Mouse (Mus musculus) ES-E14 (cell line): ENCODE results near the gene Rhbg.

ENCODE experiments used
- HCFC1 ChIP-seq: IDR thresholded peaks from 2 replicates; pipeline ENCODE4 v1.6.1; 2012; ENCODE audit warnings: low read length, inconsistent platforms, borderline replicate concordance; ENCODE audit not compliant: insufficient read depth
- MAFK ChIP-seq: IDR thresholded peaks from 2 replicates; pipeline ENCODE4 v1.6.1; 2014; ENCODE audit warnings: mild to moderate bottlenecking, low read depth, low read length, inconsistent platforms; ENCODE audit not compliant: insufficient read depth
- ZC3H11A ChIP-seq: IDR thresholded peaks from 2 replicates; pipeline ENCODE4 v1.6.1; 2012; ENCODE audit warnings: low read depth, mild to moderate bottlenecking, inconsistent platforms, low read length, borderline replicate concordance
- ZNF384 ChIP-seq: IDR thresholded peaks from 2 replicates; pipeline ENCODE4 v1.6.1; 2012; ENCODE audit warnings: low read depth, low read length, inconsistent platforms

GRCm38 (mm10) chr3:88229526-88229925, 25.0 kb downstream of the Rhbg start:
- no peak for TF ChIP-seq HCFC1
- TF ChIP-seq MAFK = no peak
- TF ChIP-seq ZC3H11A = no peak
- no peak for TF ChIP-seq ZNF384
